Mouse (Mus musculus) kidney, adult 9 months (tissue): ENCODE data around the gene Arl10.
A peak's percentile ranks its signal among the peaks of the same experiment; 100 is the strongest.

Experiments used
- DNase-seq: peaks from one replicate; pipeline ENCODE4 v3.0.0; 2022

Arl10 gene

DNA sequence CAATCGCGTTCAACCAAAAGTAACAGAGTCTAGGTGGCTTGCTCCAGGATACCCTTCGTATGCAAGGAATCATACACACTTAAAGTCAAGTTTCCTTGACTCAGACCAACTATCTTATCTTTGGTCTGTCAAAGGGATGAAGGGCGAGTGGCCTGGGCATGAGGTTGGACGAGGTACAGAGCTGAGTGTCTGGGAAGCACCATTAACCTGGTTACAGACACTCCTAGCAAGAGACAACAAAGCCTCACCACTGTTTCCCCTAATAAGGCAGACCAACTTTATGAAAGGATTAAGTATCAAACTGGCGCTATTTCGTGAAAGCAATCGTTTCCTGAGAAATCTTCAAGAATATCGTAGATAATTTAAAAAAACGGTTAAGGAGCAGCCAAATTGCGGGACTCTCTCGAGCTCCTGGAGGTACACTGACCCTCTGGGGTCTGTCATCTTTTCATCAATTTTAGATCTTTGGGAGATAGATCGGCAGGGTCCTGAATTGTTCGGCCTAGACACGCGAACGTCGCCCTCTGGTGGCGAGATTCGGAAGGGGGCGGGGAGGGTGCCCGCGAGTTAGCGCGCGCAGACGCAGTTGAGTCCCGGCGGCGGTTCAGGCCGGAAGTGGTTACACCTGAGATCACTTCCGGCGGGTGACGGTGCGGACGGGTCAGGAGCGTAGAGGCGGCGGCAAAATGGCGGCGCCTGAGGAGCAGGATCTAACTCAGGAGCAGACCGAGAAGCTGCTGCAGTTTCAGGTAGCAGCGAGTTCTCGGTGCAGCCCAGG, 46.5 kb downstream of the Arl10 start, which contains the start of gene Faf2:
TSS of gene Faf2 (plus strand) at position 630 of the 778 bp plus-strand sequence.
- DNase-seq: peak; percentile 99

DNA sequence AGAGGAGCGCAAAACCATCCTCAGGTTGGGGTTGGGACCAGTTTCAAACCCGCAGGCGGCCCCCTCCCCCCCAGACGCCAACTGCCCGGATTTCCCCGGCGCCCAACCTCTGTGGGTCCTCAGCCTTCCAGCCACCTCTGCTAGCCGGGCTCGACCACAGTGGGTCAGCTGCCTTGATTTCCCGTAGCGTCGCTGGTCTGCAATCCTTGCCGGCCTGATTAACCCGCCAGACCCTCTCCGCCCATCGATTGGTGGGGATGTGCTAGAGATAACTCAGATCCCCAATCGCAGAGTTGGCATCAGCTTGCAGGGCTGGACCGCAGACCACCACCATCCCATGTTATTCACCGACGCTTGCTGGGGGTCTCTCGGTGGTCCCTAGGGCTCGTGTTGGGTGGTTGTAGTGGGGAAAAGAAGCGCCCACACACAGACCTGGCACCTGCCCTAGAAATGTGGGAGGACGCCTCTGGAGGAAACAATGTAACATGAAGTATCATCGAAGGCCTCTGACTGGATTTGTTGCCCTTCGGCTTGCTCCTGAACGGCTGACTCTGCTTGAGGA, 47.2 kb downstream of the Arl10 start:
- no peak for DNase-seq

DNA sequence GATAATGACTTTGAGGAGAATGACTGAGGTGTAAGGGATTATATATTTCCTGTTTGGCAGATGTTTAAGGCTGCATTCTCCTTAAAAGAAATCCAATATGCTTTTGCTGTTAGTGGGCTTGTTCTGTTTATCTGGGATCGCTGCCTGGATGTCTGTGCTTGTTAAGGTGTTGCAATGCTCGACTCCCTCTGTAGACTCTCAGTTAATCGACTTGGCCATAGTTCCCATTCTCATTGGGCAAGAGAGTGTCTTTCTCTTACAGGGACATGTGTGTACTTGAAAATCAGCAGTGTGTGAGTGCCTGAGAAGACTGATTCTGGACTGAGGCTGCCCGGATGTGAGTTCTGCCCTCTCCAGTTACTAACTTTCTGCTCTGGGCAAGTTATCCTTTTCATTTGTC, 54.3 kb downstream of the Arl10 start:
- no peak for DNase-seq
